Mouse (Mus musculus): ENCODE data around the gene Slc35f2. TPM values are rescaled to one million over a fixed set of nuclear protein-coding genes. Genes with fewer than 3 reads are reported as not detected.
A peak's percentile ranks its signal among the peaks of the same experiment; 100 is the strongest.

Gene Slc35f2
- polyA plus RNA-seq, 1 experiment, result 18.2 TPM

DNA sequence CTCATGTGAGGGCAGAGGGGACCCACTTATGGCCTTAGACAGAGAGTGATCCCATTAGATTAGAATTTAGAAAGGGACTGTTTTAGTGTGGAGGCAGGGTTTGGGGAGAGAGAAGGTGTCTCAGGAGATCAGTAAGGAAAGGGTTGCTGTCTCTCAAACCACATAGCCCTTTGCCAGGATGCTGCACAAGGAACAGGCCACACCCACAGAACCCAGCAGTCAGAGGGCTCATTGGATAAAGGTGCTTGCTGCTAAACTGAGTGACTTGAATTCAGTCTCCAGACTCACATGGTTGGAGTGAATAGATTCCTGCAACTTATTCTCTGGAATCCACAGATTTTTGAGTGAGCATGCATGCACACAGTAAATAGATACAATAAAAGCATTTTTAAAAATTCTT, 24.0 kb downstream of the Slc35f2 start:
- H3K27me3 ChIP-seq (replicated peaks; ENCODE audit: control insufficient read depth, insufficient read depth, low read length), result no peaks in the 10 kb centered on the region
- H3K4me3 ChIP-seq (ENCODE audit: insufficient read depth, low read depth, low read length), result no peak overlapping the region
- H3K36me3 ChIP-seq (ENCODE audit: control insufficient read depth, insufficient read depth, low read length), result no peaks in the 10 kb centered on the region
- H3K4me1 ChIP-seq (ENCODE audit: control insufficient read depth, insufficient read depth, low read length), result no peaks in the 10 kb centered on the region; the same call in 1 of the 2 replicates
- H3K27ac ChIP-seq (ENCODE audit: insufficient read depth, low read depth, low read length), result no peak overlapping the region
- no peak for DNase-seq
- TF ChIP-seq POLR2A (IDR thresholded peaks at IDR 0.05; ENCODE audit: low read depth, low read length) (no peak), CTCF (conservative IDR thresholded peaks at IDR 0.05; ENCODE audit: insufficient read depth, insufficient read length, low read depth, low read length) (no peak)

DNA sequence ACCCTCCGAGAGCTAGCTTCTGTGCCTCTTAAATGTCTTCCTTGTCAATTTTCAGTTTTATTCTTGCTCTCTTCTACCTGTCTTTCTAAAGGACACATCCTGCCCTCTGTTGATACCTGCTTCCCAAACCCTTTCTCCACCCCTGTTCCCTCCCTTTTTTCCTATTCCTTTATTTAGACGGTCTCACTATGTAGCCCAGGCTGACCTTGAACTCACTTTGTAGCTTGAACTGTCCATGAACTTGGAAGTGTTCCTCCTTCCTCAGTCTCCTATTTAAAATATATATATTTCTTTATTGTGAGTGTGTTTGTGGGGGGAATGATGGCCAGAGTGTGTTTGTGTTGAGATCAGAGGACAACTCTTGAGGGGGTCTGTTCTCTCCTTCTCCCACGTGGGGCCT, 25.0 kb downstream of the Slc35f2 start:
- no peak for DNase-seq
- no peak overlapping the region for H3K27ac ChIP-seq (ENCODE audit: insufficient read depth, low read depth, low read length)
- no peaks in the 10 kb centered on the region for H3K36me3 ChIP-seq (ENCODE audit: control insufficient read depth, insufficient read depth, low read length)
- TF ChIP-seq POLR2A (IDR thresholded peaks at IDR 0.05; ENCODE audit: low read depth, low read length) (no peak), CTCF (conservative IDR thresholded peaks at IDR 0.05; ENCODE audit: insufficient read depth, insufficient read length, low read depth, low read length) (no peak)
- H3K27me3 ChIP-seq (replicated peaks; ENCODE audit: control insufficient read depth, insufficient read depth, low read length), result no peaks in the 10 kb centered on the region
- 74% methylated on average over 3 of the region's 3 CpGs for WGBS
- no peak overlapping the region for H3K4me3 ChIP-seq (ENCODE audit: insufficient read depth, low read depth, low read length)
- no peaks in the 10 kb centered on the region; the same call in 1 of the 2 replicates for H3K4me1 ChIP-seq (ENCODE audit: control insufficient read depth, insufficient read depth, low read length)

DNA sequence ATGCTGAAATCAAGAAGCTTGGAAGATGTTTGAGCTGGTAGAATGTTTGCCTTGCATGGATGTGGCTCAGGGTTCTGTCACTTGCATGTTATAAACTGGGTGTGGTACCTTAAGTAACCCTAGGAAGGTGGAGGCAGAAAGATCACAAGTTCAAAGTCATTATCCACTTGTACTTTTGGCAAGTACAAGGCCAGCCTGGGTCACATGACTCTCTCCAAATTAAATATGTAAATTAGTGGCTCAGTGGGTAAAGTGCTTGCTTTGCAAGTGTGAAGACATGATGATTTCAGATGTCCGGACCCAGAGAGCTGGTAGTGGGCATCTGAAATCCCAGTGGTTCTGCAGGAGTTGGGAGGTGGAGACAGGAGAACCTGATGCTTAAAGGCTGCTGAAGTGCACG, 25.8 kb downstream of the Slc35f2 start:
- no peak for TF ChIP-seq CTCF (conservative IDR thresholded peaks at IDR 0.05; ENCODE audit: insufficient read depth, insufficient read length, low read depth, low read length)
- no peak for TF ChIP-seq POLR2A (IDR thresholded peaks at IDR 0.05; ENCODE audit: low read depth, low read length)
- DNase-seq, result peak; percentile 29
- H3K4me1 ChIP-seq (ENCODE audit: control insufficient read depth, insufficient read depth, low read length), result no peaks in the 10 kb centered on the region; the same call in 1 of the 2 replicates
- no peak overlapping the region for H3K4me3 ChIP-seq (ENCODE audit: insufficient read depth, low read depth, low read length)
- no peaks in the 10 kb centered on the region for H3K36me3 ChIP-seq (ENCODE audit: control insufficient read depth, insufficient read depth, low read length)
- WGBS, result 68% methylated on average over 2 of the region's 2 CpGs
- no peaks in the 10 kb centered on the region for H3K27me3 ChIP-seq (replicated peaks; ENCODE audit: control insufficient read depth, insufficient read depth, low read length)
- no peak overlapping the region for H3K27ac ChIP-seq (ENCODE audit: insufficient read depth, low read depth, low read length)

DNA sequence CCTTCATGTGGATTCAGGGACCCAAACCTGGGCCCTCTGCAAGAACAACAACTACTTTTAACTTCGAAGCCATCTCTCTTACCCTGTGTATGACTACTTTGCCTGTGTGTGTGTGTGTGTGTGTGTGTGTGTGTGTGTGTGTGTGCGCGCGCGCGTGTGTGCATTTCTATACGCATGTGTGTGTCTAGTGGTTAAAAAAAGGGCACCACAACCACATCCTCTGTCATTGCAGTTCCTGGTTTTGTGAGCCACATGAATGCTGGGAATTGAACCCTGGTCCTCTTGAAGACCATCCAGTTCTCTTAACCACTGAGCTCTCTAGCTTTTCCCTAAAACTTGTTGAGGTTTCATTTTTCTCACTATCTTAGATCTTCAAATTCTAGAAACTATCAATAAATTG, 31.6 kb downstream of the Slc35f2 start:
- 92% methylated on average over 7 of the region's 7 CpGs for WGBS

DNA sequence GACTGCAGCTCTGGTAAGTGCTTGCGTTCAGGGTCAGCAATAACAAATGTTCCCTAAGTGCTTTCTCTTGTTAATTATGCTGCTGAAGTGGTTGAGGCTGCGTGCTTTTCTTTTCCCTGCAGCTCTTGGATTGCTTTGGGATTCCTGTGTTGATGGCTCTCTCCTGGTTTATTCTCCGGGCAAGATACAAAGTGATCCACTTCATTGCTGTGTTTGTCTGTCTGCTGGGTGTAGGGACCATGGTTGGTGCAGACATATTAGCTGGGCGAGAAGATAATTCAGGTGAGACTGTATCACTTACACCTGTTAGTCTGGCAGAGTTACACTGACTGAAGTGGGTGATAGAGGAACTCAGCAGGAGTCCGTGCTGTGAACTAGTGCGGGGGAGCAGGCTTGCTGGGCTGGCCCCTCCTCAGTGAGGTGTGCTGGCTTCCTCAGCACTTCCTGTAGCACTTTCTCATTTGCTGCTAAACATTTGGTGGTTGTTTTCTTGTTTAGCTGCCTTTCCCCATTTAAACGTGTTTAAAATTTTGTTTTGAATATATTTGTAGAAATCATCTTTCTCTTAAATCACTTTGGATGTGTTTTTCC, 35.3 kb downstream of the Slc35f2 start:
- 43% methylated on average over 7 of the region's 7 CpGs for WGBS
- no peak for DNase-seq
- no peak for TF ChIP-seq POLR2A (IDR thresholded peaks at IDR 0.05; ENCODE audit: low read depth, low read length)
- no peak for TF ChIP-seq CTCF (conservative IDR thresholded peaks at IDR 0.05; ENCODE audit: insufficient read depth, insufficient read length, low read depth, low read length)
- no peak overlapping the region for H3K27ac ChIP-seq (ENCODE audit: insufficient read depth, low read depth, low read length)
- no peaks in the 10 kb centered on the region for H3K27me3 ChIP-seq (replicated peaks; ENCODE audit: control insufficient read depth, insufficient read depth, low read length)
- no peak overlapping the region for H3K4me3 ChIP-seq (ENCODE audit: insufficient read depth, low read depth, low read length)
- H3K36me3 ChIP-seq (ENCODE audit: control insufficient read depth, insufficient read depth, low read length), result no peaks in the 10 kb centered on the region
- H3K4me1 ChIP-seq (ENCODE audit: control insufficient read depth, insufficient read depth, low read length), result no peaks in the 10 kb centered on the region

More for the DNA sequence above, 31.6 kb downstream of the Slc35f2 start:
- no peaks in the 10 kb centered on the region; the same call in 1 of the 2 replicates for H3K4me1 ChIP-seq (ENCODE audit: control insufficient read depth, insufficient read depth, low read length)
- TF ChIP-seq POLR2A (IDR thresholded peaks at IDR 0.05; ENCODE audit: low read depth, low read length), result no peak
- TF ChIP-seq CTCF (conservative IDR thresholded peaks at IDR 0.05; ENCODE audit: insufficient read depth, insufficient read length, low read depth, low read length), result no peak
- H3K4me3 ChIP-seq (ENCODE audit: insufficient read depth, low read depth, low read length), result no peak overlapping the region
- no peak overlapping the region for H3K27ac ChIP-seq (ENCODE audit: insufficient read depth, low read depth, low read length)
- H3K36me3 ChIP-seq (ENCODE audit: control insufficient read depth, insufficient read depth, low read length), result no peaks in the 10 kb centered on the region
- DNase-seq, result no peak
- H3K27me3 ChIP-seq (replicated peaks; ENCODE audit: control insufficient read depth, insufficient read depth, low read length), result no peaks in the 10 kb centered on the region

DNA sequence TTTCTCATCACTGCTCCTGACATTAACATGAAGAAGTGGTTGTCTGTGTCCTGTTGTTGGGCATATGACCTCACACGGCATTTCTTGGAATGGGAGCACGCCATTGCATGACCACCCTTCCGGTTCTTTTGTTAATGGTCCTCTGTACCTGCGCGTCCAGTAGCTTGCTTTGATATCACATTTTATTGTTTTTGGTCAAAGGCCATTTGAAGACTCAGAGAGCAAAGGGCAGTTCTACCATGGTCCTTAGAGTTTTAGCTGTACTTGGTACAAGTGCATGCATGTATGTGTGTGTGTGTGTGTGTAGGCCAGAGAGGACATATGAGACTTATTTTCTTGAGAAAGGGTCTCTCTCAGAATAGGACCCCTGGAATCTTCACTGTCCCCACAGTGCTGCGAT, 42.1 kb downstream of the Slc35f2 start:
- 75% methylated on average over 6 of the region's 6 CpGs for WGBS
- H3K4me1 ChIP-seq (ENCODE audit: control insufficient read depth, insufficient read depth, low read length), result no peaks in the 10 kb centered on the region
- peak; percentile 7 for DNase-seq

DNA sequence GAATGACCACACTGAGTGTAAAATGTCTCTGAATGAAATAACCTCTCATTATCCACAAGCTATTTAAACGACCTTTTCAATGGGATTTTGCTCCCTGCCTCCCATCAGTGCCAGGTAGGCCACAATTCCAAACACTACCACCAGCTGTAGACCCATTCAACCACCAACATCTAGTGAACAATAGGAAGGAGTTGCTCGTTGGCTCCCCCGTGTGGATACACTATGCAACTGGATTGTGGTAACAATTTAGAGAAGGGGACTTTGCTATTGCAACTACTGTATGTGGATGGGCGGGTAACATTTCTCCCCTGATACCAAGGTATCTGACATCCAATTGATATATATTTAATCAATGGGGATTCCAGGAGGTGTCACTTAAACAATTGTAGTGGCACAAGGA, 47.4 kb downstream of the Slc35f2 start:
- no peak overlapping the region for H3K4me3 ChIP-seq (ENCODE audit: insufficient read depth, low read depth, low read length)
- TF ChIP-seq CTCF (conservative IDR thresholded peaks at IDR 0.05; ENCODE audit: insufficient read depth, insufficient read length, low read depth, low read length), result peak; percentile 58
- TF ChIP-seq POLR2A (IDR thresholded peaks at IDR 0.05; ENCODE audit: low read depth, low read length), result no peak
- DNase-seq, result peak; percentile 65
- no peaks in the 10 kb centered on the region for H3K36me3 ChIP-seq (ENCODE audit: control insufficient read depth, insufficient read depth, low read length)
- 26% methylated on average over 4 of the region's 4 CpGs for WGBS
- H3K4me1 ChIP-seq (ENCODE audit: control insufficient read depth, insufficient read depth, low read length), result no peaks in the 10 kb centered on the region
- H3K27ac ChIP-seq (ENCODE audit: insufficient read depth, low read depth, low read length), result no peak overlapping the region
- H3K27me3 ChIP-seq (replicated peaks; ENCODE audit: control insufficient read depth, insufficient read depth, low read length), result no peaks in the 10 kb centered on the region

More for the DNA sequence above, 42.1 kb downstream of the Slc35f2 start:
- TF ChIP-seq CTCF (conservative IDR thresholded peaks at IDR 0.05; ENCODE audit: insufficient read depth, insufficient read length, low read depth, low read length), result no peak
- no peak for TF ChIP-seq POLR2A (IDR thresholded peaks at IDR 0.05; ENCODE audit: low read depth, low read length)
- Histone ChIP-seq H3K36me3 (ENCODE audit: control insufficient read depth, insufficient read depth, low read length) (no peaks in the 10 kb centered on the region), H3K4me3 (ENCODE audit: insufficient read depth, low read depth, low read length) (no peak overlapping the region), H3K27me3 (replicated peaks; ENCODE audit: control insufficient read depth, insufficient read depth, low read length) (no peaks in the 10 kb centered on the region), H3K27ac (ENCODE audit: insufficient read depth, low read depth, low read length) (no peak overlapping the region)

All from kidney, adult 2 months (tissue).